Mouse (Mus musculus) cerebellum, postnatal 4 days (tissue): ENCODE data around the gene Mindy3.

Experiments used
- DNase-seq, 2 experiments: peaks; one replicate each; pipeline ENCODE4 v3.0.0; 2022; ENCODE audit warnings: low spot score in 2 of 2, mixed read lengths in 1 of 2

Gene Mindy3

GRCm38 (mm10) chr2:12301431-12302170 is 117.7 kb downstream of the Mindy3 start, which contains the start of gene Itga8:
TSS of gene Itga8 (minus strand) at chr2:12301922.
- peak; percentile 92 to 93 for DNase-seq

GRCm38 (mm10) chr2:12300449-12301228 is 118.6 kb downstream of the Mindy3 start:
- no peak for DNase-seq

- no peak for DNase-seq
Observed at GRCm38 (mm10) chr2:12297287-12297686, 122.0 kb downstream of the Mindy3 start.
